Mouse (Mus musculus) C2C12 (cell line): ENCODE results near the gene Sun1. TPM values are rescaled to one million over a fixed set of nuclear protein-coding genes. Genes with fewer than 3 reads are reported as not detected.

Source experiments
- H3K27me3 ChIP-seq: one replicate; pipeline ENCODE4 v1.6.1; 2011; ENCODE audit not compliant: control insufficient read depth, insufficient read depth, insufficient read length
- H3K36me3 ChIP-seq: one replicate; pipeline ENCODE4 v1.6.1; 2011; ENCODE audit not compliant: control insufficient read depth, insufficient read depth
- H3K4me3 ChIP-seq: one replicate; pipeline ENCODE4 v1.5.1; 2011; ENCODE audit warnings: mild to moderate bottlenecking, control low read depth; ENCODE audit not compliant: poor library complexity, insufficient read depth, severe bottlenecking
- H3K79me2 ChIP-seq: one replicate; pipeline ENCODE4 v1.6.1; 2011; ENCODE audit not compliant: control insufficient read depth, insufficient read depth
- H3K79me3 ChIP-seq: one replicate; pipeline ENCODE4 v1.6.1; 2011; ENCODE audit warnings: low read depth, control low read depth
- H3ac ChIP-seq: one replicate; pipeline ENCODE3; 2011; ENCODE audit warnings: low read depth; ENCODE audit not compliant: control insufficient read depth, insufficient read length
- CEBPB ChIP-seq: IDR thresholded peaks from one replicate; pipeline ENCODE4 v1.6.1; 2011; ENCODE audit warnings: low read depth, mild to moderate bottlenecking, control low read depth, moderate library complexity
- CTCF ChIP-seq: IDR thresholded peaks from one replicate; pipeline ENCODE4 v1.5.1; 2011; ENCODE audit not compliant: control insufficient read depth, insufficient read depth, insufficient read length
- FOSL1 ChIP-seq: IDR thresholded peaks from one replicate; pipeline ENCODE4 v1.8.0; 2011; ENCODE audit warnings: mild to moderate bottlenecking, low read length; ENCODE audit not compliant: poor library complexity, insufficient read depth, severe bottlenecking
- MAX ChIP-seq: IDR thresholded peaks from one replicate; pipeline ENCODE4 v1.6.1; 2011; ENCODE audit warnings: mild to moderate bottlenecking, control low read depth
- MYOD1 ChIP-seq: IDR thresholded peaks from one replicate; pipeline ENCODE4 v1.6.1; 2011; ENCODE audit warnings: low read depth; ENCODE audit not compliant: control insufficient read depth, insufficient read length
- MYOG ChIP-seq: IDR thresholded peaks from one replicate; pipeline ENCODE4 v1.6.1; 2011; ENCODE audit not compliant: control insufficient read depth, insufficient read length; ENCODE audit errors: extremely low read depth
- USF1 ChIP-seq: IDR thresholded peaks from one replicate; pipeline ENCODE4 v1.6.1; 2011; ENCODE audit warnings: low read depth, mild to moderate bottlenecking, control low read depth, moderate library complexity
- polyA plus RNA-seq: library from polyadenylated mRNA; unstranded; fragments of >200 nt; fragmentation: generic; extraction: Trizol; gene quantifications from one replicate; pipeline ENCODE4 v1.2.1, GENCODE M21; 2012; ENCODE audit warnings: missing spikeins

The Sun1 gene
- polyA plus RNA-seq, 1 experiment = 39.4 TPM

- Histone ChIP-seq H3ac (no peak overlapping the region), H3K27me3 (no peaks in the 10 kb centered on the region), H3K79me2 (peaks cover 97% of the 10 kb centered on the region), H3K79me3 (peaks cover 65% of the 10 kb centered on the region), H3K4me3 (no peak overlapping the region), H3K36me3 (peaks cover 19% of the 10 kb centered on the region)
- no peak for TF ChIP-seq MYOD1
- no peak for TF ChIP-seq MYOG
- TF ChIP-seq CEBPB = no peak
- no peak for TF ChIP-seq CTCF
- no peak for TF ChIP-seq FOSL1
- no peak for TF ChIP-seq MAX
- no peak for TF ChIP-seq USF1
These were observed 8.6 kb downstream of the Sun1 start for GRCm38 (mm10) chr5:139208871-139209684.

- TF ChIP-seq MYOD1 (no peak), MYOG (no peak), CEBPB (no peak)
- Histone ChIP-seq H3K79me3 (peaks cover 65% of the 10 kb centered on the region), H3K79me2 (peaks cover 97% of the 10 kb centered on the region), H3K36me3 (peaks cover 16% of the 10 kb centered on the region), H3K27me3 (no peaks in the 10 kb centered on the region), H3ac (no peak overlapping the region), H3K4me3 (no peak overlapping the region)
These were observed 9.2 kb downstream of the Sun1 start for GRCm38 (mm10) chr5:139209685-139210026.

- peaks cover 25% of the 10 kb centered on the region for H3K36me3 ChIP-seq
- H3K4me3 ChIP-seq = no peak overlapping the region
- H3K79me2 ChIP-seq = peaks cover 91% of the 10 kb centered on the region
- H3K79me3 ChIP-seq = peaks cover 47% of the 10 kb centered on the region
- TF ChIP-seq MYOD1 (no peak), USF1 (no peak), CTCF (no peak), MAX (no peak), CEBPB (no peak), FOSL1 (no peak), MYOG (no peak)
- no peaks in the 10 kb centered on the region for H3K27me3 ChIP-seq
- H3ac ChIP-seq = no peak overlapping the region
These were observed 11.4 kb downstream of the Sun1 start for GRCm38 (mm10) chr5:139211737-139212385.

- H3K79me2 ChIP-seq = peaks cover 70% of the 10 kb centered on the region
- no peaks in the 10 kb centered on the region for H3K27me3 ChIP-seq
- H3ac ChIP-seq = no peak overlapping the region
- TF ChIP-seq CTCF = no peak
- TF ChIP-seq CEBPB = no peak
- TF ChIP-seq FOSL1 = no peak
- no peak for TF ChIP-seq MYOG
- TF ChIP-seq MYOD1 = no peak
- TF ChIP-seq USF1 = no peak
- no peak for TF ChIP-seq MAX
- no peak overlapping the region for H3K4me3 ChIP-seq
- peaks cover 32% of the 10 kb centered on the region for H3K36me3 ChIP-seq
- peaks cover 28% of the 10 kb centered on the region for H3K79me3 ChIP-seq
These were observed 13.9 kb downstream of the Sun1 start for GRCm38 (mm10) chr5:139214298-139214697.

- TF ChIP-seq USF1 = no peak
- TF ChIP-seq FOSL1 = peak; percentile 100
- no peak for TF ChIP-seq CTCF
- TF ChIP-seq CEBPB = no peak
- TF ChIP-seq MYOG = no peak
- no peak for TF ChIP-seq MAX
- TF ChIP-seq MYOD1 = peak; percentile 4
- H3K79me2 ChIP-seq = peaks cover 66% of the 10 kb centered on the region
- H3K4me3 ChIP-seq = no peak overlapping the region
- H3K79me3 ChIP-seq = peaks cover 22% of the 10 kb centered on the region
- peaks cover 31% of the 10 kb centered on the region for H3K36me3 ChIP-seq
- no peaks in the 10 kb centered on the region for H3K27me3 ChIP-seq
- no peak overlapping the region for H3ac ChIP-seq
These were observed 14.7 kb downstream of the Sun1 start for GRCm38 (mm10) chr5:139215184-139215583.
